Mouse (Mus musculus): ENCODE results near the gene Gpx1. TPM values are rescaled to one million over a fixed set of nuclear protein-coding genes. Genes with fewer than 3 reads are reported as not detected.

The Gpx1 gene
- polyA plus RNA-seq (2015; fragmentation: Nextera tagmentation; extraction: Ambion mirVana), result 413 and 429 TPM in 2 replicates

DNA sequence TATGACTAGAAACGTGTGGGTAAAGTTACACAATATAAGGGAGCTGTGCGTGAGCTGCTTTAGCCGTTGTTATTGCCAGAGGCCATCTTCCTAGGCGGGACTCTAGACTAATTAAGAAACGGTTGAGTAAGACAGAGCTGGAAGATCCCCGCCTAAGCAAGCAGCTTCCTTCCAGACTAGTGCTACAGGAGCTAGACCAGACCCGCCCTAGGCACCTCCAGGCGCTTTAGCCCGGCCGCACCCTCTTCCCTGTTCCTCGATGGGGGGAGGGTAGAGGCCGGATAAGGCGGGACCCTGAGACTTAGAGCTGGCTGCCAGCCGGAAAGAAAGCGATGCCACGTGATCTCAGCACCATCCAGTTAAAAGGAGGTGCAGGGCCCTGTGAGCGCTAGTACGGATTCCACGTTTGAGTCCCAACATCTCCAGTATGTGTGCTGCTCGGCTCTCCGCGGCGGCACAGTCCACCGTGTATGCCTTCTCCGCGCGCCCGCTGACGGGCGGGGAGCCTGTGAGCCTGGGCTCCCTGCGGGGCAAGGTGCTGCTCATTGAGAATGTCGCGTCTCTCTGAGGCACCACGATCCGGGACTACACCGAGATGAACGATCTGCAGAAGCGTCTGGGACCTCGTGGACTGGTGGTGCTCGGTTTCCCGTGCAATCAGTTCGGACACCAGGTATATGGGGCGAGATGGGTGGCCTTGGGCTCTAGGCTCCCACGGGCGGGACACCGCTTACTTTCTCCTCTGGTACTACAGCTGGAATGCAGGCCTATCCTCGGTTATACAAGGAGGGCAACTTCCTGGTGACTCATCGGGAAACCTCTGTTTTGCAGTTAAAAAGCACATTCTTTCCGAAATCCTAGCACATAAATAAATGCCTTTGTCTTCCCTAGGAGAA is at the start of gene Gpx1:
Gpx1 (plus strand) TSS at position 18 of the 896 bp plus-strand sequence.
- no peaks in the 10 kb centered on the region for H3K27me3 ChIP-seq (replicated peaks)
- peak within 1 kb of the TSS; percentile 80 for H3K9ac ChIP-seq
- no peaks in the 10 kb centered on the region for H3K9me3 ChIP-seq
- H3K36me3 ChIP-seq (replicated peaks), result peaks cover 16% of the 10 kb centered on the region; the same call in 1 of the 2 replicates
- H3K4me1 ChIP-seq, result peaks cover 21% of the 10 kb centered on the region
- peak within 1 kb of the TSS; percentile 88 for H3K27ac ChIP-seq
- H3K4me3 ChIP-seq, result peak within 1 kb of the TSS; percentile 66
- under 1% methylated on average over 49 of the region's 49 CpGs for WGBS
- ATAC-seq (replicated peaks), result peak; percentile 96
- H3K4me2 ChIP-seq, result peak within 1 kb of the TSS; percentile 75

DNA sequence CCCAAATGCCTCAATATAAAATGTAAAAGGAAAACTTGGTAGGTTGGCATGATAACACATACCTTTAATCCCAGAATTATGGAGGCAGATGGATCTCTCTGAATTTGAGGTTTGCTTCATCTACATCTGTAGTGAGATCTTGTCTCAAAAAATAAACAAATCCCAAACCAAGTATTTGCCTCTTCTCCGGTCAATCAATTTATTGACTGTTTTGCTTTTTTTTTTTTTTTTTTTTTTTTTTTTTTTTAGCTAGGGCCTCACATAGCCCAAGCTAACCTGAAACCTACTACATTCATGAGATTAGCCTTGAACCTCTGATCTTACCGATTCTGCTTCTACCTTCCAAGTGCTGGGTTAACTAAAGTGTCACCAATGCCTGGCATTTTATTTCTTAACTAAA is 49.4 kb upstream of the Gpx1 start:
- WGBS, result 52% methylated on average over 2 of the region's 2 CpGs
- no peaks in the 10 kb centered on the region for H3K9me3 ChIP-seq
- ATAC-seq (replicated peaks), result no peak
- H3K27ac ChIP-seq, result peak overlapping the region; percentile 95
- H3K4me1 ChIP-seq, result peaks cover 14% of the 10 kb centered on the region
- no peaks in the 10 kb centered on the region for H3K27me3 ChIP-seq (replicated peaks)
- peak overlapping the region; percentile 73 for H3K4me2 ChIP-seq
- H3K9ac ChIP-seq, result no peak overlapping the region; the same call in 1 of the 2 replicates
- peaks cover 2% of the 10 kb centered on the region; the same call in 1 of the 2 replicates for H3K36me3 ChIP-seq (replicated peaks)
- peak overlapping the region; percentile 61 for H3K4me3 ChIP-seq

DNA sequence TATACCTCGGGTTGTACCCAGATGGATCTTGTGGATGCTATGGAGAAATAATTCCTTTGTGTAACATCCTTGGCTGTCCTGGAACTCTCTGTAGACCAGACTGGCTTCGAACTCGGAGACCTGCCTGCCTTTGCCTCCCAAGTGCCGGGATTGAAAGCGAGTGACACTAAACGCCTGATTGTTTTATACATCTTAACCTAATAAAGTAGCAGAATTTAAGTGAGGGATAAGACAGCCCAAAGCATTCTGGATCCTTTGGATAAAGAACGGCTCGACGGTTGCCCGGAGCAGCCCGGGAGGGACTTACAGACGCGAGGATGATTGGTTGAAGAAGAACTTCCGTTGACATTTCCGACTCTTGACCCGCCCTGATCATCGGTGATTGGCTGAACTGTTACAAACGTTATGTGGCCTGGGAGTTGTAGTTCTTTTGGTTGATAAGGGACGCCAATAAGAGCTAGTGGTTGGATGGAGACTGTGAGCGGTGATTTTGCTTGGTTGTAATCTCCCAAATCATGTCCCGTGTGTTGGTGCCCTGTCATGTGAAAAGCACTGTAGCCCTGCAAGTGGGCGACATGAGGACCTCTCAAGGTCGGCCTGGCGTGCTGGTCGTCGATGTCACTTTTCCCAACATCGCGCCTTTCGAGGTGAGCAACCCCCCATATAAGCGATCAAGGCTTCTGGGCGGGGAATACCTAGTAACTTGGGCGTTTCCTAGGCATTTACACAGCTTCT is 48.5 kb upstream of the Gpx1 start, which contains the start of gene Nicn1:
Nicn1 (plus strand) TSS at position 414 of the 735 bp plus-strand sequence.
- Histone ChIP-seq H3K9me3 (no peaks in the 10 kb centered on the region), H3K4me2 (peak within 1 kb of the TSS; percentile 73), H3K9ac (peak within 1 kb of the TSS; percentile 68), H3K4me1 (peaks cover 14% of the 10 kb centered on the region), H3K27ac (peak within 1 kb of the TSS; percentile 95), H3K4me3 (peak within 1 kb of the TSS; percentile 61), H3K27me3 (replicated peaks) (no peaks in the 10 kb centered on the region), H3K36me3 (replicated peaks) (peaks cover 10% of the 10 kb centered on the region; the same call in 1 of the 2 replicates)
- ATAC-seq (replicated peaks), result peak; percentile 99
- WGBS, result under 1% methylated on average over 32 of the region's 32 CpGs

DNA sequence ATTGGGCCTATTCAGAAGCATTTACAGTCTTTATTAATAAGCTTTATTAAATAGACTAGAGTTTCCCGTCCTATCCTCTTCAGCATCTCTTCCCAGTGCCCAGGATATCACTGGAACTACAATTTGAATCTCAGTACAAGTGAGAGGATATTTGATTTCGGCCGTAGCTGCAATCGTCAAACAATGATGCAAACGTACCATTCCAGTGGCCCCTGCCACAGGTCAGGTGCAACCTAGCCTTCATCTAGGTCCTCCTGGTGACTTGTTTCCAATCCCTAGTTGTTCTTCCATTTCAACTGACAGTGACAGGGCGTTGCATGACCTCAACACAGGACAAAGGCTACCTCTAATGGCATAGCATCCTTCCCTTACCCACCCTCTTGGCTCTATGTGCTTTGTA is 47.9 kb upstream of the Gpx1 start:
- Histone ChIP-seq H3K9me3 (no peaks in the 10 kb centered on the region), H3K36me3 (replicated peaks) (peaks cover 12% of the 10 kb centered on the region; the same call in 1 of the 2 replicates), H3K9ac (peak overlapping the region; percentile 68), H3K27ac (peak overlapping the region; percentile 95), H3K4me2 (peak overlapping the region; percentile 73), H3K27me3 (replicated peaks) (no peaks in the 10 kb centered on the region), H3K4me3 (peak overlapping the region; percentile 61), H3K4me1 (peaks cover 14% of the 10 kb centered on the region)
- peak; percentile 43 for ATAC-seq (replicated peaks)
- WGBS, result 46% methylated on average over 6 of the region's 6 CpGs

DNA sequence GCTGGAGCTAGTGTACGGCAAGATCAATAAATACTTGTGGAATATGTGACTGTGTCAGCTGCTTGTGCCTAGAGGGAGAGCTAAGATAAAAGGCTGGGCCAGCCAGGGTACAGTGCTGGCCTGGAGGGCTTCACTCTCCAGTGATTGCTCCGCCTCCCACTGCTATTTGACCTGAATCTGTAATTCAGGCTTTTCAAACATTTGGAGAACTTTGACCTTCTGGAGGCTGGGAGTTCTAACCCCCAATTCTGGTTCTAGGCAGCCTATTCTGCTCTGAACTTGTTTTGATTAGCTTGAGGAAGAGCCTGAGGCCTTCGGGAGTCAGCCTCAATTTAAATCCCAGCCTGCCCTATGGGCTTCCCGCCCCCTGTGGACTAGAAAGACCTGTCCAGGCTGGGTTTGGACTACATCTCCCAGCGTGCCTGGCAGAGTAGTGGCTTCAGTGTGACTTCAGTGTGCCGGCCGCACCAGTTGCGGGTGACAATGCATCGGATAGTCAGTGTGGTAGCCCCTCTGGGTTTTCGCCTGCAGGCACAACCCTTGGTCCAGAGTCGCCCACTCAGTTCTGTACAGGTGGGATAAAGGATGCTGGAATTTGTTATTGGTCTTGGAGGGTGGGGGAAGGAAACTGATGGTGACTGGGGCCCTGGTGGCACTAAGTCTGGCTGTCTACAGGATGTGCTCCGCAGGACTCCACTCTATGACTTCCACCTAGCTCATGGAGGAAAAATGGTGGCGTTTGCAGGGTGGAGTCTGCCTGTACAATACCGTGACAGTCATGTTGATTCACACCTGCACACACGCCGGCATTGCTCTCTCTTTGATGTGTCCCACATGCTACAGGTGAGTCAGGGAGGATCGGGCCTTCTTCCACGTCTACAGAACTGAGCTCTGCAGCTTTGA is 42.0 kb upstream of the Gpx1 start, which contains the start of gene Amt:
Amt (plus strand) TSS at position 401 of the 903 bp plus-strand sequence.
- Histone ChIP-seq H3K4me3 (peak within 1 kb of the TSS; percentile 26), H3K27ac (peak within 1 kb of the TSS; percentile 25; the same call in 1 of the 2 replicates), H3K27me3 (replicated peaks) (no peaks in the 10 kb centered on the region), H3K9ac (no peak within 1 kb of the TSS), H3K4me1 (peaks cover 14% of the 10 kb centered on the region), H3K9me3 (no peaks in the 10 kb centered on the region), H3K36me3 (replicated peaks) (peaks cover 14% of the 10 kb centered on the region; the same call in 1 of the 2 replicates), H3K4me2 (peak within 1 kb of the TSS; percentile 34)
- 18% methylated on average over 18 of the region's 18 CpGs for WGBS
- peak; percentile 60 for ATAC-seq (replicated peaks)

DNA sequence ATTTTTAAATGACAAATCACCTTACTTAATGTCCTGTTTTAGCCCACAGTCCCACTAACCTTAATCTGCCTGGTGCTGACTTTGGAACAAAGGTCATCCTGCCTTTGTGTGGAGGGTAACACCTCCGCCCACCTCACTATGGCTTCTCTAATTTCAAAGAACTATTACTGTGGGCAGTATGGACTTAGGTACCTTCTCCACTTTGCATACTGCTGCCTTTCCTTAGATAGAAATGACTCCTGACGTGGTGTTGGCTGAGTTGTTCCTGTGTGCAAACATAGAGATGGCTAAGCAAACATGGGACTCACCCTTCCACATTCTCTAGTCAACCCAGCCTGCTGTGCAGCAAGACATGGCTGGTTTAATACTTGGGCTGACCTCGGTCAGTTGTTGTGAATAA is 36.9 kb upstream of the Gpx1 start:
- H3K4me3 ChIP-seq, result no peak overlapping the region
- no peak overlapping the region for H3K4me2 ChIP-seq
- H3K36me3 ChIP-seq (replicated peaks), result peaks cover 22% of the 10 kb centered on the region
- H3K27me3 ChIP-seq (replicated peaks), result no peaks in the 10 kb centered on the region
- H3K9me3 ChIP-seq, result no peaks in the 10 kb centered on the region
- H3K9ac ChIP-seq, result no peak overlapping the region
- WGBS, result 82% methylated on average over 3 of the region's 3 CpGs
- peaks cover 16% of the 10 kb centered on the region for H3K4me1 ChIP-seq
- no peak for ATAC-seq (replicated peaks)
- no peak overlapping the region for H3K27ac ChIP-seq

DNA sequence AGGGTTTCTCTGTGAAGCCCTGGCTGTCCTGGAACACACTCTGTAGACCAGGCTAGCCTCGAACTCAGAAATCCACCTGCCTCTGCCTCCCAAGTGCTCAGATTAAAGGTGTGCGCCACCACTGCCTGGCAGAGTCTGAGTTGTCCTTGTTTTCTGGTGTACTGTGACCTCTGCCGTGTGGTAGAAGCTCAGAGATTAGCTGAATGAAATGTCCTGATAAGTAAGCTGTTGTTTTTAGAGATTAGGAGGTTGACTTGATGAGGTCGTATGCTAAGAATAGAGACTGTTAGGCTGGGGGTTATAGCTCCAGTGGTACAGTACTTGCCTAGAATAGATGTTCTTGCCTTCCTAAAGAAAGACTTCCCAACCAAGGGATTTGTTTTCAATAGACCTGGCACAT is 34.0 kb upstream of the Gpx1 start:
- 78% methylated on average over 4 of the region's 4 CpGs for WGBS

DNA sequence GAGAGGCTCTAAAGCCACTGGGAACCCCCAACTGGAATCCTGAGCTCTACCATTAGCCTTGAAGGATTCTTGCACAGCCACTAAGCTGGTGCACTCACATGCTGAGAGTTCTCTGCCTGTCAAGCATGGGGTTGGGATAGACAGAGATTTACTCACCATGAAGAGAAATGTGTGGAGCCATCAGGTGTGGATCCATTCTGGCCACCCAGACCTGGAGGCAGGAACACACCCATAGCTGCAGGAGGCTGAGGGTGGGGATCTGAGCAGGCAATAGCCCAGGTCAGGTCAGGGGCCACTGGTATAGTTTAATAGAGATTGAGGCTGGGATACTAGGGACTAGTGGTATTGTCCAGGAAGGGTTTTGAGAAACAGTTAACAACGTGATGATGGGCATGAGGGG is 33.5 kb upstream of the Gpx1 start:
- H3K4me1 ChIP-seq, result peaks cover 34% of the 10 kb centered on the region
- peak overlapping the region; percentile 70 for H3K9ac ChIP-seq
- H3K4me2 ChIP-seq, result peak overlapping the region; percentile 71
- peak overlapping the region; percentile 86 for H3K4me3 ChIP-seq
- peak overlapping the region; percentile 96 for H3K27ac ChIP-seq
- ATAC-seq (replicated peaks), result no peak
- no peaks in the 10 kb centered on the region for H3K9me3 ChIP-seq
- WGBS, result 0% methylated on average over 1 of the region's 1 CpGs
- peaks cover 20% of the 10 kb centered on the region for H3K36me3 ChIP-seq (replicated peaks)
- no peaks in the 10 kb centered on the region for H3K27me3 ChIP-seq (replicated peaks)

More for the DNA sequence above, 34.0 kb upstream of the Gpx1 start:
- no peaks in the 10 kb centered on the region for H3K27me3 ChIP-seq (replicated peaks)
- peak overlapping the region; percentile 86 for H3K4me3 ChIP-seq
- ATAC-seq (replicated peaks), result no peak
- peaks cover 31% of the 10 kb centered on the region for H3K4me1 ChIP-seq
- H3K9me3 ChIP-seq, result no peaks in the 10 kb centered on the region
- no peak overlapping the region for H3K27ac ChIP-seq
- peaks cover 20% of the 10 kb centered on the region for H3K36me3 ChIP-seq (replicated peaks)
- peak overlapping the region; percentile 71 for H3K4me2 ChIP-seq
- H3K9ac ChIP-seq, result no peak overlapping the region; the same call in 1 of the 2 replicates

DNA sequence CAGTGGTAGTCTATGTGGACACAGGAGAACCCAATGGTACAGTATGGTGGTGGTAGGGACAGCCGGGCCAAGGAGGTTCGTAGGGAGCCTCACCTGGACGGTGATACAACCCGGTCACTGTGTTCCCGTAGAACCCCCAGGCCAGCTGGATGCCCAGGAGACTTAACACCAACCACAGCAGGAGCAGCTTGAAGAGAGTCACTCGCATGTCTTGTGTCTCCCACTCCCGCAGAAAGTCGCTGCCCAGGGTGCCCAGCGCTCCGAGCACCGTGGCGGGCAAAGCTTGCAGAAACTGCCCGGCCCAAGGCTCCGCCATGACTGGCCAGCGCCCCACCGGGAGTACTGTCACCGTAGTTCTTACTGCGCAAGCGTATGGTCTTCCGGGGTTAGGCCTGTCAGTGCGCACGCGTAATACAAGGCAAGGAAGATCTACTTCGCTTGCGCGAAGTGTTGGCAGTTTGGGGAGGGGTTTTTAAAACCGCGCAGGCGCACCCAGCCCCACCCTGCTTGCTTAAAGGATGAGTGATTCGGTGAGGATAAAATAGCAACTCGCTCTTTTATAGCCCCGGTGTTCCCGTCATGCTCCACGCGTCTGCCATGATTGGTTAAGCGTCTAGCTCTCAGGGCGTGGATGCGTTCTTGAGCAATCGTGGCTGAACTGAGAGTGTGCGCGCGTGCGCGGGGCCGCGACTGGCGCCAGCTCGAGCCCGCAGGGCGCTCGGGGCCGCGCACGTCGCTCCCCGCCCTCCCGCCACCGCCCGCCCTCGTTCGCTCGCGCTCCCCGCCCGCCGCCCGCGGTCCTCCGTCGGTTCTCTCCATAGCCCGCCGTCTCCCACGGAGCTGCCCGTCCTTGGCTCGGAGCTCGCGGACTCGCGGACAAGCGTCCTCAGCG is 32.8 kb upstream of the Gpx1 start, which contains the start of the genes Rhoa and Tcta:
Rhoa (plus strand) TSS at position 501 of the 892 bp plus-strand sequence.
Tcta (minus strand) TSS at position 532 of the 892 bp plus-strand sequence.
- Histone ChIP-seq H3K9me3 (no peaks in the 10 kb centered on the region), H3K9ac (peak within 1 kb of the TSS; percentile 91), H3K4me2 (peak within 1 kb of the TSS; percentile 71), H3K36me3 (replicated peaks) (peaks cover 20% of the 10 kb centered on the region), H3K4me3 (peak within 1 kb of the TSS; percentile 86), H3K27ac (peak within 1 kb of the TSS; percentile 96), H3K27me3 (replicated peaks) (no peaks in the 10 kb centered on the region), H3K4me1 (peaks cover 39% of the 10 kb centered on the region)
- ATAC-seq (replicated peaks), result peak; percentile 98
- WGBS, result under 1% methylated on average over 81 of the region's 81 CpGs

DNA sequence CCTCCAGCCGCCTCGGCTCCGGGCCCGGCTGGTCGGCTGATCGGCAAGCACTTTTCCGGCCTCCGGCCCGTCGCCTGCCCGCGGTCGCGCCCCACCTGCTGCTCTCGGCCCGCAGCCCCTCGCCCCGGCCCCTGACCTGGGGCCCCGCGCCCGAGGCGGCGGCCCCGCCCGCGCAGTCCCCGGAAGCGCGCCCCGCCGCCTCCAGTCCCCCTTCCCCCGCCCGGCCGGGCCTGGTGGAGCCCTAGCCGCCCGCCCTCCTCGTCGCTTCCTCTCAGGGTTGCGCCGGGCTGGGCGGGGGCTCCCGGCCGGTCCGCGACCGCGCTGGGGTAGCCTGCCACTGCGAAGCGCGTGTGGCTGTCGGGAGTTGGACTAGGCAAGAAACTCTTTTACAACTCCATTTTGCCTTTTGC is 32.1 kb upstream of the Gpx1 start:
- Histone ChIP-seq H3K4me1 (peaks cover 39% of the 10 kb centered on the region), H3K27me3 (replicated peaks) (no peaks in the 10 kb centered on the region), H3K4me3 (peak overlapping the region; percentile 86), H3K27ac (peak overlapping the region; percentile 96), H3K36me3 (replicated peaks) (peaks cover 20% of the 10 kb centered on the region), H3K4me2 (peak overlapping the region; percentile 61), H3K9ac (peak overlapping the region; percentile 91), H3K9me3 (no peaks in the 10 kb centered on the region)
- 0% methylated on average over 43 of the region's 51 CpGs for WGBS
- ATAC-seq (replicated peaks), result peak; percentile 64
